Mouse (Mus musculus) ES-E14 (cell line): ENCODE measurements around the gene Rasl10a.

Source experiments
- CHD2 ChIP-seq: IDR thresholded peaks from 2 replicates; pipeline ENCODE4 v1.6.1; 2014; ENCODE audit warnings: mild to moderate bottlenecking, low read depth, low read length, inconsistent platforms
- HCFC1 ChIP-seq: IDR thresholded peaks from 2 replicates; pipeline ENCODE4 v1.6.1; 2012; ENCODE audit warnings: low read length, inconsistent platforms, borderline replicate concordance; ENCODE audit not compliant: insufficient read depth
- MAFK ChIP-seq: IDR thresholded peaks from 2 replicates; pipeline ENCODE4 v1.6.1; 2014; ENCODE audit warnings: mild to moderate bottlenecking, low read depth, low read length, inconsistent platforms; ENCODE audit not compliant: insufficient read depth
- ZC3H11A ChIP-seq: IDR thresholded peaks from 2 replicates; pipeline ENCODE4 v1.6.1; 2012; ENCODE audit warnings: low read depth, mild to moderate bottlenecking, inconsistent platforms, low read length, borderline replicate concordance
- ZNF384 ChIP-seq: IDR thresholded peaks from 2 replicates; pipeline ENCODE4 v1.6.1; 2012; ENCODE audit warnings: low read depth, low read length, inconsistent platforms

GRCm38 (mm10) chr11:5067063-5067462, 9.1 kb downstream of the Rasl10a start:
- TF ChIP-seq ZC3H11A (no peak), ZNF384 (no peak), MAFK (no peak), CHD2 (no peak), HCFC1 (no peak)
